Mouse (Mus musculus) liver, adult 2 months (tissue): Measurements from ENCODE around the gene Htra2. TPM values are rescaled to one million over a fixed set of nuclear protein-coding genes. Genes with fewer than 3 reads are reported as not detected.

Experiments
- DNase-seq: peaks from one replicate; pipeline ENCODE4 v3.0.0-alpha.2; 2011; ENCODE audit warnings: low read depth, low spot score; ENCODE audit errors: extremely low read depth
- H3K27ac ChIP-seq: fragments of 200-500 bp; replicated peaks from 2 replicates; pipeline ENCODE4 v1.5.1; 2012; ENCODE audit warnings: low read depth, mild to moderate bottlenecking, control low read depth, inconsistent platforms, low read length; ENCODE audit not compliant: insufficient read depth
- H3K27me3 ChIP-seq: fragments of 200-500 bp; 2 replicates; pipeline ENCODE4 v1.6.1; 2012; ENCODE audit warnings: mild to moderate bottlenecking, moderate library complexity, low read length, inconsistent platforms; ENCODE audit not compliant: control insufficient read depth, insufficient read depth
- H3K36me3 ChIP-seq: fragments of 200-500 bp; 2 replicates; pipeline ENCODE4 v1.6.1; 2012; ENCODE audit warnings: low read length, inconsistent platforms; ENCODE audit not compliant: control insufficient read depth, insufficient read depth
- H3K4me1 ChIP-seq: fragments of 200-500 bp; 2 replicates; pipeline ENCODE4 v1.6.1; 2011; ENCODE audit warnings: low read length; ENCODE audit not compliant: control insufficient read depth, insufficient read depth
- H3K4me3 ChIP-seq: fragments of 200-500 bp; 2 replicates; pipeline ENCODE4 v1.5.1; 2011; ENCODE audit warnings: low read depth, mild to moderate bottlenecking, control low read depth, low read length, moderate library complexity; ENCODE audit not compliant: insufficient read depth
- H3K79me2 ChIP-seq: fragments of 200-500 bp; 2 replicates; pipeline ENCODE4 v1.6.1; 2012; ENCODE audit warnings: inconsistent platforms, mild to moderate bottlenecking, low read length, moderate library complexity; ENCODE audit not compliant: control insufficient read depth, insufficient read depth
- H3K9ac ChIP-seq: fragments of 200-500 bp; 2 replicates; pipeline ENCODE4 v1.6.1; 2012; ENCODE audit warnings: low read depth, mild to moderate bottlenecking, control low read depth, inconsistent platforms, low read length
- CTCF ChIP-seq: fragments of 200-500 bp; IDR thresholded peaks from 2 replicates; pipeline ENCODE4 v1.5.1; 2011; ENCODE audit warnings: low read depth, low read length, control low read depth
- POLR2A ChIP-seq: fragments of 200-500 bp; IDR thresholded peaks from 2 replicates; pipeline ENCODE4 v1.6.1; 2011; ENCODE audit warnings: low read length, control low read depth; ENCODE audit not compliant: insufficient read depth; ENCODE audit errors: extremely low read depth
- WGBS: fragments of 180-500 bp; shearing (Covaris S2); methylation state at CpG from one replicate; pipeline ENCODE4 v1.1.7; 2018; 5-methylcytosine and 5-hydroxymethylcytosine counted together
- polyA plus RNA-seq: library from polyadenylated mRNA; depleted of rRNA; stranded (reverse); fragments of >200 nt; gene quantifications from 2 replicates; pipeline ENCODE4 v1.2.3, GENCODE M21; 2012
- total RNA-seq: library from RNA; depleted of rRNA; stranded (reverse); fragments of >200 nt; gene quantifications from 2 replicates; pipeline ENCODE4 v1.2.3, GENCODE M21; 2014

The Htra2 gene
- total and polyA plus RNA-seq, 2 experiments = 14.0 to 24.1 TPM

- no peaks in the 10 kb centered on the region for H3K4me1 ChIP-seq
- no peak for TF ChIP-seq POLR2A
- TF ChIP-seq CTCF = no peak
- no peaks in the 10 kb centered on the region for H3K79me2 ChIP-seq
- WGBS = 75% methylated on average over 4 of the region's 4 CpGs
- H3K4me3 ChIP-seq = no peak overlapping the region
- H3K9ac ChIP-seq = no peak overlapping the region
- no peaks in the 10 kb centered on the region for H3K27me3 ChIP-seq
- H3K27ac ChIP-seq = no peak overlapping the region
- DNase-seq = no peak
- H3K36me3 ChIP-seq = no peaks in the 10 kb centered on the region
These were observed 34.1 kb downstream of the Htra2 start for GRCm38 (mm10) chr6:83020836-83021593.

- WGBS = 93% methylated on average over 6 of the region's 6 CpGs
- Histone ChIP-seq H3K9ac (no peak overlapping the region), H3K36me3 (no peaks in the 10 kb centered on the region), H3K79me2 (no peaks in the 10 kb centered on the region), H3K4me3 (no peak overlapping the region), H3K4me1 (no peaks in the 10 kb centered on the region), H3K27me3 (no peaks in the 10 kb centered on the region), H3K27ac (no peak overlapping the region)
- DNase-seq = no peak
- TF ChIP-seq CTCF = no peak
- TF ChIP-seq POLR2A = no peak
These were observed 35.0 kb downstream of the Htra2 start for GRCm38 (mm10) chr6:83020121-83020520.

- 75% methylated on average over 3 of the region's 3 CpGs for WGBS
- no peaks in the 10 kb centered on the region for H3K4me1 ChIP-seq
- H3K9ac ChIP-seq = no peak overlapping the region
- no peak overlapping the region for H3K4me3 ChIP-seq
- H3K36me3 ChIP-seq = no peaks in the 10 kb centered on the region
- no peak for TF ChIP-seq POLR2A
- no peak for TF ChIP-seq CTCF
- no peaks in the 10 kb centered on the region for H3K79me2 ChIP-seq
- no peaks in the 10 kb centered on the region for H3K27me3 ChIP-seq
- DNase-seq = no peak
- no peak overlapping the region for H3K27ac ChIP-seq
These were observed 36.0 kb downstream of the Htra2 start for GRCm38 (mm10) chr6:83019044-83019443.

GRCm38 (mm10) chr6:83017190-83017589 lies 37.9 kb downstream of the Htra2 start:
- Histone ChIP-seq H3K79me2 (no peaks in the 10 kb centered on the region), H3K4me1 (no peaks in the 10 kb centered on the region), H3K27me3 (no peaks in the 10 kb centered on the region), H3K27ac (no peak overlapping the region), H3K4me3 (no peak overlapping the region), H3K36me3 (no peaks in the 10 kb centered on the region), H3K9ac (no peak overlapping the region)
- TF ChIP-seq CTCF = no peak
- no peak for TF ChIP-seq POLR2A
- WGBS = 60% methylated on average over 3 of the region's 3 CpGs
- DNase-seq = no peak

GRCm38 (mm10) chr6:83015749-83016148 lies 39.3 kb downstream of the Htra2 start:
- H3K27ac ChIP-seq = no peak overlapping the region
- no peak overlapping the region for H3K9ac ChIP-seq
- DNase-seq = no peak
- TF ChIP-seq POLR2A (no peak), CTCF (no peak)
- H3K79me2 ChIP-seq = no peaks in the 10 kb centered on the region
- no peak overlapping the region for H3K4me3 ChIP-seq
- no peaks in the 10 kb centered on the region for H3K4me1 ChIP-seq
- WGBS = 87% methylated on average over 2 of the region's 2 CpGs
- no peaks in the 10 kb centered on the region for H3K27me3 ChIP-seq
- H3K36me3 ChIP-seq = no peaks in the 10 kb centered on the region
